Mouse (Mus musculus): ENCODE measurements around the gene Opcml.

- no peak for TF ChIP-seq TAL1 (conservative IDR thresholded peaks at IDR 0.05; ENCODE audit: low read depth, low read length)
- TF ChIP-seq CTCF (IDR thresholded peaks at IDR 0.05; ENCODE audit: low read depth, low read length) = no peak
These were observed 174.5 kb downstream of the Opcml start for GRCm38 (mm10) chr9:27964902-27965550.

All from G1E (cell line).